Mouse (Mus musculus): ENCODE results near the gene Fam13a.

Fam13a gene

DNA sequence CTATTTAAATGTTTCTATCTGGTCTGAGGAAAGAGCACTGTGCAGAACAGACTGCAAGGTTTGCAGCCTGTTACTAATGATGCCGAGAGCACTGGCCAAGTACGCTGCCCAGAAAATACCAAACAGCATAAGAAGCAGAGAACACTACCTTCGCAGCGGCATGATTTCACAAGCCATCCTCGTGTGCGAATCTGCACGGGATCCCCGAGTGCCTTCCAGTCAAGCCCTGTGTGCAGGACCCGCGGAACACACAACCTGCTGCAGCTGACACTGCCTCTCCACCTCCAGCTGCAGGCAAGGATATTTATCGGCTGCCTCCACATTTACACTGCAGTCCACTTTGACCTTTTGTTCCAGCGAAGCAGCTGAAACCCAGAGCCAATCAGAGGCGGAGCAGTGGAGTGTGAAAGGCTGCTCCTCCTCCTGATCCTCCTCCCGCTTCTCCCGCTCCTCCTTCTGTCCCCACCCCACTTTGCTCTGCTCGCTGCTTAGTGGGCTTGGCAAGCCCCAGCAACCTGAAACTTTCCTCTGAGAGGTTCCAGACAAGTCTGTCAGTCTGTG lies at the start of gene Fam13a:
Fam13a (minus strand) TSS at position 386 of the 561 bp plus-strand sequence.
- peak; percentile 87 to 93 for DNase-seq (ENCODE audit: low spot score in 2 of 2)

DNA sequence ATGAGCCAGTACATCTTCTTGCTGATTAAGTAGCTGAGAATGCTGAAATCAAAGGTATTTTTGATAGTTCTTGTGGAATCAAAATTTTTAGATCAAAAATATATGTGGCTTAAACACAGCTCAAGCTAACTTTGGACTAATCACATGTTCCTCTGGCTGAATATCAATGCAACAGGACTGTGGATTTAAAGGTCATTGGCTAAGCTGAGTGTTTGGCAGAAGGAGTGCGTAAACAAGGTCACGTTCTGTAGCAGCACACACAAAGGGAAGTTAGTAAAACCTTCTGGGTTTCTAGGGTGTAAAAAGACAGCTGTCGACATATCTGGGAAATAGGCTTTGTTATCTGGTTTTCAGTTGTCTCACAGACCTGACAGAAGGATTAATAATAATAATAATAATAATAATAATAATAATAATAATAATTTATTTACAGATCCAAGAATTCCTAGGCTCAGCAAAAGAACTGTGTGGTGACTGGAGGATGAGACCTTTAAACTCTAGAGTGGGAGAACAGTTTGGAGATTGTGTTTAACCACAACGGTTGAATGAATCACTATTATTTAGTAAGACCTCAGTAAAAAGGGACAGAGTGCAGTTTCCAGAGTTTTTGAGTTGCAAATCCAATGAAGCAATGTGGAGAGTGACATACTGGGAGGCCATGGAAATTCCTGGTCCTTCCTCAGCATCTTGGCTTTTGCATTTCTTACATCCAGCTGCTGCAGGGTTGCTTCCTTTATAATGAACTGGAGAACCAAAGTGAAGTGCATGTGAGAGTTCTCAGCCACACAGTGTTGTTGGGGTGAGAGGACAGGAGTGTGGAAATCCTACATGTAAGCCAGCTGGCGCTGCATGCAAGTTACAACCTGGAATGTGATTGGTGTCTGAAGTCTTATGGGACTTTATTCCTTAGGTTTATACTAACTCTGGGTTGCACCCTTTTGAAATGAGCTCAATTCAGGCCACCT lies 48.0 kb upstream of the Fam13a start:
- no peak for DNase-seq (ENCODE audit: low spot score in 2 of 2)

DNA sequence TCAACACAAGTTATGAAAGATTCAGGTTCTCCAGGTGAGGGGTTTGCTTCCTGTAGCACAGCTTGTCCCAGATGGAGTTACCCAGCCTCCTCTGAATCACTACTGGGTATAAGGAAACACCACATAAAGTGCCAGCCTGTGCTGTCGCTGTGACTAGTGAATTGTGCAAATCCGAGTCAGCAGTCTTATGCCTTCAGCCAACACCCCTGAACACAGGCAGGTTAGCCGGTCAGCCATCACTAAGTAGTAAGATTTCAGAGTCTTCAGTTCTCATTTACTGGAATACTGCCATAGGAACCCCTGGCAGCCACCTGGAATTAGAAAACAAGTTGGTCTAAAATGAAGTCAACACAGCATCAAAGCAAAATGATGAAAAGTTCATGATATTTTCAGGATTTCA lies 47.3 kb upstream of the Fam13a start:
- DNase-seq (ENCODE audit: low spot score in 2 of 2): no peak

DNA sequence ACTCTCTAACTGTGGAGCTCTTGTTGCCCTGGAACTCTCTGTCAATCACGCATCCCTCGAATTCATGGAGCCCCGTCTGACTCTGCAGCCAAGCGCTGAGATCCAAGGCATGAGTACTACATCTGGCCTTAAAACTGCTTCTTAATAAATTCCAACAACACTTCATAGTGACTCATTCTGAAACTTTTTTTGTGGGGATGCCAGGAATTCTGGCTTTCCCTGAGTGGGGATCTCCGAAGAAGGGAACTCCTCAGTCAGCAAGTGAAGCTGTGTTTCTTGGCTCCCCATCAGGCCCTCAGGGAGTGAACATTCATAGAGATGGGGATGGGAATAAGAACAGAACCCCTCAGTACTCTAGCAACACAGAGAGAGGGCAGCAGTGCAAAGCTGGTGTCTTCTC lies 43.8 kb upstream of the Fam13a start:
- DNase-seq (ENCODE audit: low spot score in 2 of 2): no peak

DNA sequence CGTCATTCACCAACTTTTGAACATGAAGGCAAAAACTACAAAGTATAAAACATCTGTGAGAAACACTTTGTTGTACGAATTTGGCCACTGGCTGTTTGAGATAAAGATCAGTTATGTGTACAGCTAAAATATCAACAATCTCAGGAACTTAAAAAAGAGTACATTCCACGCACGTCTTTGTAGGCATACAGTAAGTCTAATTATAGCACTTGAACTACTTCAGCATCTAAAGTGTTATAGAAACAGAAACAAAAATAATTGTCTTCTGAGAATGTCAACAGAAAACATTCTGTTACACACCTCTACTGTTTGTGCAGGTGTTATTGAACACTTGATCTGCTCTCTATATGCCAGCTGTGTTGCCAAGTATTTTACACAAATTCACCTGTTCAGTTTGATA lies 40.1 kb upstream of the Fam13a start:
- no peak for DNase-seq (ENCODE audit: low spot score in 2 of 2)

DNA sequence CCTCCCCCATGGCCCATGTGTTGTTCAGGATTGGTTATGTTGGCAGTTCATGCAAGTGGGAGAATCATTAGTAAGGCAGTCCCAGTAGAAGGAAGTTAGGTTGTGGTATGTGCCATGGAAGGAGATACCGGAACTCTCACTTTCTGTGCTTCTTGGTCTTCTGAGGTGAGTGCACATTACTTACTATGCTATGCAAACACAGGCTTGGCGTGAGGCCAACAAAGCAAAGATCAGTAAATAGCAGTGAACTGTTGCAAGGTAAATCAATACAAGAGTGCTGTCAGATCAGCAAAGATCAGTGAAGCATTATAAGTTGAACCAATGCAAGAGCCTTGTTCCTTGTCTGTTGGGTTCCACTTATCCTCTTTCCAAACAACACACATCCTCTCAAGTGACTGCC lies 28.9 kb upstream of the Fam13a start:
- DNase-seq (ENCODE audit: low spot score in 2 of 2): no peak

DNA sequence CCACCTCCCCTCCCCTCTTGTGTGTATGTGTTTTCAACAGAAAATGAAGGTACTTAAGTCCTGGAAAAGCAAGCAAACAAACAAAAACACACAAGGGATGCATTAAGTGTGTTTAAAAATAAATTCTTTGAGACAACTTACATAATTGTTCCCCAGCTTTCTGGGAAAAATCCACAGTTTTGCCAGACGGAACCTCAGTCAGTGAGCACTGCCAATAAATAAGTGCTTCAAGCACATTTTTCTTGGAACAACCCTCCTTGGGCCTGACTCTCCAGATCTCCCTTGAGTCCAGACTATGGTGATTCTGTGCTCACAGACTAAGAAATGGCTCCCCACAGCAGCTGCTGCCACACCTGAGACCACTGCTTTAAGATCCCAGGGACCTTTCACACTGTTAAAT lies 15.4 kb upstream of the Fam13a start:
- DNase-seq (ENCODE audit: low spot score in 2 of 2): no peak

DNA sequence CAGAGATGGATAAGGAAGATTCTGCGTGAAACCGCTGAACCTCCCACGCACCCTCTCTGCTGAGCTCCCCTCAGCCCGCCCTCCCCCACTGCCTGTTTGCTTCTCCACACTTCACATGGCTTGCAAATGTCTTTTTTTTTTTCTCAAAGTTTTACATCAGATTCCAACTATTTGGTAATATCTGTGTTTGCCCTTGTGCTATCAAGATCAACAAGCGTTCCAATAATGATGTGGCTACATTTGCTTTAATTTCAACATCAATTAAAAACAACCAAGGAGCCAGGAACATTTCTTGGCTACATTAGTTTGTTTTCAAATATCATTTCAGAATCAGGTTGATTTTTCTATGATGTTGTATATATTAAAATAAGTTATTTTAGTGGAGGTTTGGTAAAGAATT lies 8.4 kb upstream of the Fam13a start:
- no peak for DNase-seq (ENCODE audit: low spot score in 2 of 2)

DNA sequence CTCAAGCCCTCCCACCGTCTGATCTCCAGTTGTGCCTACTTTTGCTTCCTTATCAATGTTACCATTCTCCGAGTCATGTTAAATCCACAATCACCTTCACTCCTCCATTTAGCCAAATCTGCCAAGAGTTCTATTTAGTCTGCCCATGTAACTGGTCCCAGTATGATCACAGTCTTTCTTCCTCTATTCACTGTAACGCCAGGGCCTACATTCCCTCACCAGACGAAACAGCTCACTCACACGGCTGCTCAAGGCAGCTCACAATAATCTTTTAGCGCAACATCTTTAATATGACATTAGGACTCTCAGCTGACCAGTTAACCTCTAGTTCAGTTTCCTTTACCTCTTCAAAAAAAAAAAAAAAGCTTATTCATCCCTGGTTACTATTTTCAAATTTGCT lies 7.2 kb upstream of the Fam13a start:
- DNase-seq (ENCODE audit: low spot score in 2 of 2): no peak

DNA sequence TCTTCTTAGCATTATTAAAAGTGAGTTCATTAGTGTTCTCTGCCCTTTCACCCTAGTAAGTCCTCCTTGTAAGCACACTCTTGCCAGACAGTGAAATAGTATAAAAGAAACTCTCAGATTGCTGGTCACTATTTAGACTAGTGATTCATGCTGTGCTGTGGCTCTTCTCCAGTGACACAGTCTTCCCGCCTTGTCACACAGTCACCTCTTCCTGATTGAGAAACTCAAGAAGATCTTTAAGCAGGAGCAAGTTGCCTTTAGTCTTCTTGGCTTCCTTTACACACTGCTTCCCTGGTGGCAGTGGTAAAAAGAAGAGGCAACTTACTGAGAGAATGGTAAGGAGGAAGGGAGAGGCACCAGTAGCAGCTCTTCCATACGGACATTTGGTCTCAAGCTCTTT lies 6.3 kb upstream of the Fam13a start:
- no peak for DNase-seq (ENCODE audit: low spot score in 2 of 2)

DNA sequence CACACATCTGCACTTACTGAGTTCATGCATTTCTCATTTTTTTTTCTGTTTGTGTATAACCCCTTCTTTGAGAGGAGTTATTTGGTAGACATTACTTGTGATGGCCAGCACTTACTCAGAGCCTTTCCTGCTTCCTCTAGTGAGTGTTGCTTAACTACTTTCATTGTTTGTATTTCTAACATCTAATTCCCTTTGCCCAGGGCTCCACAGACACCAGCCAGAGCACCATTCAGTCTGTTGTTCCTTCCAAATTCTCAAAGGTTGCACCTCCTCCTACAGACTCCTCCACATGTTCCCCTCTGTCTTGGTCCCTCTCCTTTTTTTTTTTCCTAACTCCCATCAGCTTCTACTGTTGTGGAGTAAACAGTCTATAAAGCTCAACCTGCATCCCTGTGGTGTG lies 5.7 kb upstream of the Fam13a start:
- DNase-seq (ENCODE audit: low spot score in 2 of 2): no peak

DNA sequence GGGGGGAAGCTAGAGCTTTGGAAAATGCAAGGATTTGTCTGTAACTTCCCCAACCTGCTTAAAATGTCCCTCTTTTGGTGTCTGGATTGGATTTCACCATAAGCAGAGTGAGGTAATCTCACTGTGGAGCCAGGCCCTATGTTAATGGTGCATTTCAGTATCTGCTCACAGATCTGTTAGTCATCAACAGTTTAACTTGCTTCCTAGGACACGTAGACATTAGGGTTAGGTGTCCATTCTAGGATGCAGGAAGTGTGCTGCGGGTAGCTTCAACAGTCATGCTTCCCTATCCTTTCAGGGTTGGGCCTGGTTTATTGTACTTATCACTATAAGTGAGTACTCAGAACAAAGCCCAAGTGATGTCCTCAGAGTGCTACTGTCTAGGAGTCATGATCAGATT lies 4.5 kb upstream of the Fam13a start:
- DNase-seq (ENCODE audit: low spot score in 2 of 2): no peak

DNA sequence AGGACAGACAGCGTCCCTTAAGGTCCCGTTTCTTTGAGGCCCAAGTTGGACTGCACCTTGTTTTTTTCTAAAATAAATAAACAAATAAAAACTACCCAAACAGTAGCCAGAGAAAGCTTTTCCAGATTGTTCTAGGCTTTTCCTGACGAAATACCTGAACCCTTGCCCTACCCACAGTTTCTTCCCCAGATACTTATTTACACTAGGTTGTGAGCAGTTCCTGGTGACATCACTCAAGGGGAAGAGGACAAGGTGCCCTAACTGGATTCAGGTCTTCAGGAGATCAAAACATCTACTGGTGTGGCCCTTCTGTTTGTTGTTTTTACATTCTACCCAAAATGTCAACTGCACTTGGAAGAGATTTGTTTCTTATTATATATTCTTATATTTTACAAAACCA lies 457 bp upstream of the Fam13a start:
- no peak for DNase-seq (ENCODE audit: low spot score in 2 of 2)

DNA sequence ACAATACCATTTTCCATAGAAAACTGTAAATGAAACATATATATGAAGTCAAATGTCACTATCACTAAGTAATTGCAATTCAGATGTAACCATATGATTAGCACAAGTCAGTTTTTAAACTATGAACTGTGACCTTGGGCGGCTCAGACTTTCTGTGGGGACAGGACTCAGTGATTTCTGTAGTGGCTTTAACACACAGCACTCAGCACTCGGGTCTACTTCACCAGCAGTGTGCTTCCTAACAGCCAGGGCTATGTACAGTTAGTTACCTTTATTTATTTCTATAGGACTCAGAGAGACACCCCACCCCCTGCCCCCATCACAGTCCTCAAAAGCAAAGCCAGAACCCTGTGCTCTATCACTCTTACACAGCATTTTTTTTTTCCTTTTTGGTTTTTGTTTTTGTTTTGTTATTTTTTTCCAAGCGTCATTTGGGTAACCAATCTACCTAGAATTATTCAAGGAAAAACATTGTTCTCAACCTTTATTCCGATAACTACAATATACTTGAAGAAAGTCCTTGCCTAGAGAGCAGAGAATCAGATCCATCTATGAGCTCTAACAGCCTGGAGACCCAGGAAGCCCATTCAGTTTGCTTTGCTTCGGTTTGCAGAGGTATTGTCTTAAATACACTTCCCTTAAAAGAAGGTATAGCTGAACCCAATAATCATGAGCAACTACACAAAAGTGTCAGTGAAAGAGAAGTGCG lies 740 bp downstream of the Fam13a start:
- no peak for DNase-seq (ENCODE audit: low spot score in 2 of 2)

DNA sequence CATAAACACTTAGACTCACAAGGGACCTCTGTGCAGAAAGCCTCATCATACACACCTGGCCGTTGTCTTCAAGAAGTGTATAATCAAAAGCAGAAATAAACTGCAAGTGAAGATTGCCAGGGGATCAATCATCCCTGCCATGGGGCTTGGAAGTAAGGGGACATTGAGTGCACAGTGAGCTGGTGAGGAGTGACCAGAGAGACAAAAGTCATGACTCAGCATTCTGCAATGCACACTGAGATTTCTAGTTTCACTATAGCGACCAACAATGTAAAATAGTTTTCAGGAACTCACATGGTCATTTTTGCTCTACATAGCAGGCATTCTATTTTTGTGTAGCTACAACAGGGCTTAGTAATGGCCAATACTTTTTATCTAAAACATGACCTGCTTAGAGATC lies 1.7 kb downstream of the Fam13a start:
- DNase-seq (ENCODE audit: low spot score in 2 of 2): no peak

DNA sequence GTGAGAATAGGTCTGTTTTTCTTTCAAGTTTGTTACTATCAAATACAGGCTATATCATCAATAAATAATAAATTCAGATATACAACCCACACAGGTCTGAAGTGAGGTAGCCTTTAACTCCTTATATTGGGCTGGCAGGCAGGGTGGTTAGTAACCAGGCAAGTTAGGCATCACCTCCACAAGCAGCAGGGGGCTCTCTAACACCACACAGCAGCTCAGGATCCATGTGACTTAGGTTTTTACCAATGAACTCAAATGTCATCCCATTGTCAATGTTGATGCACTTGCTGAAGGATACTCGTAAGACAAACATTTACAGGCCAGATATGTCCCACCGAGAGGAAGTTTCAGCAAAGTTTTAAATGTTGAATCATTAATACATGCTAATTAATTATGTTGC lies 4.0 kb downstream of the Fam13a start:
- DNase-seq (ENCODE audit: low spot score in 2 of 2): no peak

DNA sequence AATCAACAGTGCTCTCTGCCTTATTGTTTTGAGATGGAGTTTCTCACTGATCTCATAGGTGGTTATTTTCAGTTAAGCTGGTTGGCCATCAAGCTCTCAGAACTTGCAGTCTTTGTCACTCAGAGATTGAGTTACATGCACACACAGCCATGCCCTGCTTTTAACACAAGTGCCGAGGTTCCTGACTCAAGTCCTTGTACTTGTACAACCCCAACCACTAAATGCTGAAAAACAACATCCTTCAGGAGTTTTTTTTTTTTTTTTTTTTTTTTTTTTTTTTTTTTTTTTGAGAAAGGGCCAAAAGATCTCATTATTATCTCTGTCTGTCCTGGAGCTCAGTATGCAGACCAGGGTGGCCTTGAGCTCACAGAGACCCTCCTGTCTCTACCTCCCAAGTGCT lies 4.5 kb downstream of the Fam13a start:
- no peak for DNase-seq (ENCODE audit: low spot score in 2 of 2)

DNA sequence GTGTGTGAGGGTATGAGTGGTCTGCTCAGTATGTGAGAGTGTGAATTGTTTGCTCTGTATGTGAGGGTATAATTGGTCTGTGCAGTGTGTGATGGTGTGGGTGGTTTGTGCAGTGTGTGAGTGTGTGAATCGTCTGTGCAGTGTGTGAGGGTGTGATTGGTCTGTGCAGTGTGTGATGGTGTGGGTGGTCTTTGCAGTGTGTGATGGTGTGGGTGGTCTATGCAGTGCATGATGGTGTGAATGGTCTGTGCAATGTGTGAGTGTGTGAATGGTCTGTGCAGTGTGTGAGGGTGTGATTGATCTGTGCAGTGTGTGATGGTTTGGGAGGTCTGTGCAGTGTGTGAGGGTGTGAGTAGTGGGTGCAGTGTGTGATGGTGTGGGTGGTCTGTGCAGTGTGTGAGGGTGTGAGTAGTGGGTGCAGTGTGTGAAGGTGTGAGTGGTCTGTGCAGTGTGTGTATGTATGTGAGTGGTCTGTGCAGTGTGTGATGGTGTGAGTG lies 8.0 kb downstream of the Fam13a start:
- DNase-seq (ENCODE audit: low spot score in 2 of 2): no peak

DNA sequence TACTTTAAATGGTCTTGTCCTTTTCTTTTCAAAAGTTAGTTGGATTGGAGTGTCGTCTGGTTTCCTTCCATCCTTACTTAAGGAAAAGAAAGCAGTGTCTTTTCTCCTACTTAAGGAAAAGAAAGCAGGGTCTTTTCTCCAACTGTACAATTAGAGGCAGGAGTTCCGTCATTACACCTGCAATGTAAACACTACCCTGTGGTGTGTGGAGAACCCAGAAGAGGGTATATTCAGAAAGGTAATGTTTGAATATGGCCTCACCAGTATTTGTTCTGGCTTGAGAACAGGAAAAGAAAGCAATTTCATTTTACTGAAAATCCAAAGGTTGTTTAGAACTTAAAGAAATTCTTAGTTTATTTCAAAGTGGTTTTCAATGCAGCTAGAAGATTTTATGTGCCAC lies 9.6 kb downstream of the Fam13a start:
- no peak for DNase-seq (ENCODE audit: low spot score in 2 of 2)

DNA sequence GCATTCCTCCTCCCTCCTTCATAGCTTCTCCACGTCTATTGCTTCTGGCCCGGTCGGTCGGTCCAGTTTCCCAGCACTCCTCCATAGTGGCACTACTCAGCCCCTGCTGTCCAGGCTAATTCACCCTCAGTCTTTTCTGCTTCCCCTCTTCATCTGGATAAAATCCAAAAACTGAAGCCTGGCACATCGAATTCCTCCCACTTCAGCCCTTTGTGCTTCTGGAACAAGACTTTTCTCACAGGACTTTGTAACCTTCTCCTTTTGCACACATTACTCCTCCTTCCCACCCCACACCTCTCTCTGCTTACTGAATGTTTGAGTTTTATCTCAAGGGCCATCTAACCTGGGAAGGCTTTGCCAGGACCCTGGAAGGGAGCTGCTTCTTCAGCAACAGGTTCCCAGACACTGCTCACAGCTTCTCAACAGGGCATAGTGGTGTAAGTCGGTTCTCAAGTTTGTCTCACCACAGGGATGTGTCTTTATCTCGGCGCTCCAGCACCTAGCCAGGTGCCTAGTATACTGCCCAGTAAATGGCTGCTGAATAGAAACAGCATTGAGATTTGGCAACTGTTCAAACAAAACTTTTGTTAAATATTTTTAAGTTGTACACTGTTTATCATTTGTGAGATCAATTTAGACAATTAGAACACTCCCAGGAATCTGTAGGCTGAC lies 10.1 kb downstream of the Fam13a start:
- no peak for DNase-seq (ENCODE audit: low spot score in 2 of 2)

DNA sequence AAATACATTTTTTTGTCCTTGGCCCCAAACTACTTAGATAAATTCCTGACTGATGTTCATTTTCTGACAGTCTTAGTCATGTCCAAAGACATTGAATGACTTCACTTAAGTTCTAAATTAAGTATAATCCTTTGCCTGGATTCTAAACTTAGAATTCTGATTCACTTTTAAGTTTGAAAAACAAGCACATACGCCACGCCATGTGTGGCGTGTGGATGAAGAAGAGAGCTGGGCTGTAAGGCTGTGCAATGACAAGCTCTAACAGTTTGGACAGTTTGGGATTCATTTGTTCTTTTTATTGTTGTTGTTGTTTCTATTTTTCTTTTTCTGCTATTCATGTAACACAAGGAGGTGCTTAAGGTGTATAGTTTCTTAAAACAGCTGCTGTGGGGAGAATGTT lies 13.6 kb downstream of the Fam13a start:
- no peak for DNase-seq (ENCODE audit: low spot score in 2 of 2)

DNA sequence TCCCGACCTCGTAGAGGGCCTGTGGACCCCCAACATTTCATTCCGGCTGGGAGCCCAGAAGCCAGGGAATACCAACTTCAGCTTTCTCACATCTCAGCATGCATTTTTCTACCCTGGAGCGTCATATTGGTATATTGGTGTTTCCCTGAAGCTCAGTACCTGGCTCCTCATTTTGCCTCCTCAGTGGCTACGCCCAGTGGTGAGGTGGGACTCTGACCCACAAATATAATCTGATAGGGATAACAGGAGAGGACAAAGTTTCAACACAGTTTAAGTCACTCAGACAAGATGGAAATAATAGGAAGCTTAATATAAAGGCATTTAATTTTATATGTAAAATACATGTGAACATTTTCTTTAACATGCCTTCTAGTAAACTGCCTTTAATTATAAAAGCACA lies 19.7 kb downstream of the Fam13a start:
- no peak for DNase-seq (ENCODE audit: low spot score in 2 of 2)

Measured in right cerebral cortex, postnatal 10 days (tissue).